Mouse (Mus musculus) heart, adult 2 months (tissue): Measurements from ENCODE around the gene C87436. TPM values are rescaled to one million over a fixed set of nuclear protein-coding genes. Genes with fewer than 3 reads are reported as not detected.

Source experiments
- DNase-seq, 2 experiments: peaks; one replicate each; pipeline ENCODE4 v3.0.0; 2021
- H3K27ac ChIP-seq: fragments of 200-600 bp; 2 replicates; pipeline ENCODE4 v1.8.1; 2022
- H3K27me3 ChIP-seq: fragments of 200-500 bp; 2 replicates; pipeline ENCODE4 v1.6.1; 2012; ENCODE audit warnings: mild to moderate bottlenecking, low read length, inconsistent platforms, mixed read lengths; ENCODE audit not compliant: control insufficient read depth, insufficient read depth
- H3K36me3 ChIP-seq: fragments of 200-500 bp; 2 replicates; pipeline ENCODE4 v1.6.1; 2012; ENCODE audit warnings: low read length, inconsistent platforms; ENCODE audit not compliant: control insufficient read depth, insufficient read depth
- H3K4me1 ChIP-seq: fragments of 200-500 bp; 2 replicates; pipeline ENCODE4 v1.6.1; 2011; ENCODE audit warnings: low read length; ENCODE audit not compliant: control insufficient read depth, insufficient read depth
- H3K4me3 ChIP-seq: fragments of 200-600 bp; 2 replicates; pipeline ENCODE4 v1.8.1; 2022
- H3K79me2 ChIP-seq: fragments of 200-500 bp; replicated peaks from 2 replicates; pipeline ENCODE4 v1.6.1; 2012; ENCODE audit warnings: mild to moderate bottlenecking, inconsistent platforms, low read length, moderate library complexity, mixed read lengths; ENCODE audit not compliant: control insufficient read depth, insufficient read depth
- H3K9ac ChIP-seq: fragments of 200-500 bp; 2 replicates; pipeline ENCODE4 v1.6.1; 2012; ENCODE audit warnings: low read depth, mild to moderate bottlenecking, control low read depth, inconsistent platforms, low read length, mixed read lengths
- CTCF ChIP-seq: fragments of 200-600 bp; IDR thresholded peaks from 2 replicates; pipeline ENCODE4 v1.8.1; 2022; ENCODE audit warnings: antibody characterized with exemption, mild to moderate bottlenecking, moderate library complexity
- EP300 ChIP-seq: fragments of 200-500 bp; IDR thresholded peaks from 2 replicates; pipeline ENCODE4 v1.6.1; 2011; ENCODE audit warnings: low read depth, low read length, control low read depth; ENCODE audit not compliant: insufficient read depth
- POLR2A ChIP-seq: fragments of 200-500 bp; IDR thresholded peaks from 2 replicates; pipeline ENCODE4 v1.6.1; 2011; ENCODE audit warnings: mild to moderate bottlenecking, low read depth, low read length, control low read depth; ENCODE audit not compliant: insufficient read depth
- WGBS: fragments of 180-500 bp; shearing (Covaris S2); methylation state at CpG from one replicate; pipeline ENCODE4 v1.1.7; 2018; 5-methylcytosine and 5-hydroxymethylcytosine counted together
- intact Hi-C: fragments of 180-260 bp; cut with DNase I; formaldehyde crosslinking; loops from one replicate; pipeline ENCODE4 v1.15.1; 2025
- polyA plus RNA-seq: library from polyadenylated mRNA; depleted of rRNA; stranded (reverse); fragments of >200 nt; gene quantifications from 2 replicates; pipeline ENCODE4 v1.2.3, GENCODE M21; 2012
- total RNA-seq, 2 experiments: library from RNA; stranded (reverse); gene quantifications; 2 replicates each; pipeline ENCODE4 v1.2.3; 2021

The C87436 gene
- total and polyA plus RNA-seq, 3 experiments = 8.6 to 11.0 (median 8.9) TPM

GRCm38 (mm10) chr6:86446927-86447568 lies 8.9 kb downstream of the C87436 start:
- no peak for TF ChIP-seq CTCF
- TF ChIP-seq EP300 = no peak
- no peak for TF ChIP-seq POLR2A
- no peaks in the 10 kb centered on the region for H3K27me3 ChIP-seq
- no peaks in the 10 kb centered on the region for H3K79me2 ChIP-seq
- H3K4me3 ChIP-seq = no peak overlapping the region
- H3K27ac ChIP-seq = no peak overlapping the region
- intact Hi-C loops = no loop called here
- H3K36me3 ChIP-seq = no peaks in the 10 kb centered on the region
- WGBS = 80% methylated on average over 1 of the region's 1 CpGs
- no peak for DNase-seq
- no peaks in the 10 kb centered on the region for H3K4me1 ChIP-seq
- H3K9ac ChIP-seq = no peak overlapping the region

GRCm38 (mm10) chr6:86456727-86457126 lies 18.6 kb downstream of the C87436 start:
- no peaks in the 10 kb centered on the region for H3K27me3 ChIP-seq
- WGBS = 90% methylated on average over 3 of the region's 3 CpGs
- no peak overlapping the region for H3K4me3 ChIP-seq
- TF ChIP-seq CTCF (no peak), EP300 (no peak), POLR2A (no peak)
- no peaks in the 10 kb centered on the region for H3K36me3 ChIP-seq
- no peaks in the 10 kb centered on the region for H3K4me1 ChIP-seq
- no peak overlapping the region for H3K9ac ChIP-seq
- no peak overlapping the region for H3K27ac ChIP-seq
- no peaks in the 10 kb centered on the region for H3K79me2 ChIP-seq
- DNase-seq = no peak
- intact Hi-C loops = no loop called here

DNA sequence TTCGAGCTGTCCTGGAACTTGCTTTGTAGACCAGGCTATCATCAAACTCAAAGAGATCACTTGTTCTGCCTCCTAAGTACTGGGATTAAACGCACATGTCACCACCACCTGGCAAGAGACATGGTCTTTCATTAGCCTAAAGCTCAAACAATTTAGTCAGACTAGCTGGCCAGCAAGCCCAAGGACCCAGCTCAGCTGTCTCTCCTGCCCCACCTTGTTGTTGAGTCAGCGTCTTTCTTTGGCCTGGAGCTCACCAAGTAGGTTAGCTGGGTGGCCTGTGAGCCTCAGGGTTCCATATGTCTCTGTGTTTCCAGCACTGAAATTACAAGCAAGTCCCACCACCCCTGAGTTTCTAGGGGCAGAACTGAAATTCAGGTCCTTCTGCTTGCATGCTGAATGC lies 24.9 kb downstream of the C87436 start:
- intact Hi-C loops = no loop called here
- Histone ChIP-seq H3K79me2 (no peaks in the 10 kb centered on the region), H3K4me3 (no peak overlapping the region), H3K27ac (no peak overlapping the region), H3K27me3 (no peaks in the 10 kb centered on the region), H3K9ac (no peak overlapping the region), H3K4me1 (no peaks in the 10 kb centered on the region), H3K36me3 (no peaks in the 10 kb centered on the region)
- no peak for TF ChIP-seq POLR2A
- TF ChIP-seq CTCF = no peak
- WGBS = 92% methylated on average over 3 of the region's 3 CpGs
- DNase-seq = no peak

- peak overlapping the region; percentile 54 for H3K4me3 ChIP-seq
- WGBS = 72% methylated on average over 3 of the region's 3 CpGs
- H3K27ac ChIP-seq = peak overlapping the region; percentile 98
- DNase-seq = no peak
- H3K4me1 ChIP-seq = peaks cover 22% of the 10 kb centered on the region
- no peak overlapping the region; the same call in 1 of the 2 replicates for H3K9ac ChIP-seq
- no peak for TF ChIP-seq CTCF
- no peak for TF ChIP-seq POLR2A
- TF ChIP-seq EP300 = no peak
- intact Hi-C loops = loop anchor here (2.0 kb wide), 2 partner anchors 33 to 199 kb away; partner anchors contain the start of gene C87436
- no peaks in the 10 kb centered on the region for H3K27me3 ChIP-seq
- no peaks in the 10 kb centered on the region for H3K79me2 ChIP-seq
- no peaks in the 10 kb centered on the region; the same call in 1 of the 2 replicates for H3K36me3 ChIP-seq
Measured at GRCm38 (mm10) chr6:86471317-86471716, 33.1 kb downstream of the C87436 start.

DNA sequence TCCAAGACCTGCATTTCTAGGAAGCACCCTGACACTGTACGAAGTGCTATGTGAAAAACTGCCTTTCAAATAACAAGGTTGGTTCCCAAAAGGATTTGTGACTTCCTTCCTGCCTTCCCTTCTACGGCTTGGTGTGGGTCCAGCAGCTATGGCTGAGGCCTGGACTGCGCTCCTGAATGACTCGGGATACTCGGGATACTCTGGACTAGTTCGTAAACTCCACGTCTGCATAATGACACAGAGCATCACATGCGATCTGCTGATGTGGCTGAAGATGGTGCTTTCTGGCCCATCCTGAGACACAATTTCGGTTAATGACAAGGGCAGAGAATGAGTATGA lies 33.6 kb downstream of the C87436 start:
- Histone ChIP-seq H3K4me1 (peaks cover 24% of the 10 kb centered on the region), H3K36me3 (no peaks in the 10 kb centered on the region; the same call in 1 of the 2 replicates), H3K4me3 (peak overlapping the region; percentile 54), H3K27ac (peak overlapping the region; percentile 98), H3K79me2 (no peaks in the 10 kb centered on the region), H3K27me3 (no peaks in the 10 kb centered on the region), H3K9ac (peak overlapping the region; percentile 60)
- TF ChIP-seq EP300 (no peak), POLR2A (no peak), CTCF (no peak)
- 8% methylated on average over 9 of the region's 9 CpGs for WGBS
- DNase-seq = no peak
- intact Hi-C loops = loop anchor here (1.0 to 2.0 kb wide), 4 partner anchors 23 to 199 kb away; partner anchors contain the start of gene C87436

GRCm38 (mm10) chr6:86472100-86472955 lies 34.2 kb downstream of the C87436 start:
- no peaks in the 10 kb centered on the region for H3K79me2 ChIP-seq
- intact Hi-C loops = loop anchor here (1.0 kb wide), 2 partner anchors 22 to 55 kb away; no protein-coding TSS in a partner anchor
- peaks cover 2% of the 10 kb centered on the region; the same call in 1 of the 2 replicates for H3K36me3 ChIP-seq
- H3K9ac ChIP-seq = peak overlapping the region; percentile 70
- under 1% methylated on average over 56 of the region's 56 CpGs for WGBS
- H3K27me3 ChIP-seq = no peaks in the 10 kb centered on the region
- H3K4me1 ChIP-seq = peaks cover 28% of the 10 kb centered on the region
- DNase-seq = peak; percentile 100
- TF ChIP-seq POLR2A (peak; percentile 97), CTCF (no peak; the same call in 1 of the 2 replicates), EP300 (peak; percentile 99)
- peak overlapping the region; percentile 98 for H3K27ac ChIP-seq
- H3K4me3 ChIP-seq = peak overlapping the region; percentile 59
